Mouse (Mus musculus) G1E (cell line): Measurements from ENCODE around the gene Myh11.

Experiments
- CTCF ChIP-seq: IDR thresholded peaks from 2 replicates; pipeline ENCODE4 v1.5.1; 2012; ENCODE audit warnings: low read depth, low read length, inconsistent platforms, mixed read lengths
- GATA1 ChIP-seq: IDR thresholded peaks from 2 replicates; pipeline ENCODE4 v1.6.1; 2012; ENCODE audit warnings: borderline replicate concordance, low read length, inconsistent platforms, mixed read lengths
- TAL1 ChIP-seq: conservative IDR thresholded peaks from 2 replicates; pipeline ENCODE4 v1.6.1; 2012; ENCODE audit warnings: low read depth, low read length, inconsistent platforms, mixed read lengths

GRCm38 (mm10) chr16:14169706-14170105, 121.5 kb downstream of the Myh11 start:
- TF ChIP-seq GATA1 = no peak
- TF ChIP-seq TAL1 = no peak
- TF ChIP-seq CTCF = no peak
